Mouse (Mus musculus): ENCODE measurements around the gene Nr1h4. TPM values are rescaled to one million over a fixed set of nuclear protein-coding genes. Genes with fewer than 3 reads are reported as not detected.

Gene Nr1h4
- total and polyA plus RNA-seq, 2 experiments: 58.4 to 168 TPM

- Histone ChIP-seq H3K36me3 (ENCODE audit: control insufficient read depth, insufficient read depth, low read length) (0 out of 2 replicates have a peak, but pooled peaks cover 1% of the 10 kb centered on the region), H3K79me2 (ENCODE audit: control insufficient read depth, insufficient read depth, low read length) (no peaks in the 10 kb centered on the region), H3K4me1 (ENCODE audit: control insufficient read depth, insufficient read depth, low read length) (no peaks in the 10 kb centered on the region), H3K4me3 (ENCODE audit: insufficient read depth, low read depth, low read length) (no peak overlapping the region), H3K27me3 (ENCODE audit: control insufficient read depth, insufficient read depth, low read length) (no peaks in the 10 kb centered on the region), H3K27ac (replicated peaks; ENCODE audit: insufficient read depth, low read depth, low read length) (no peak overlapping the region), H3K9ac (ENCODE audit: low read depth, low read length) (no peak overlapping the region)
- DNase-seq (ENCODE audit: extremely low read depth, low read depth, low spot score): no peak
- 79% methylated on average over 6 of the region's 6 CpGs for WGBS
- TF ChIP-seq POLR2A (IDR thresholded peaks at IDR 0.05; ENCODE audit: extremely low read depth, insufficient read depth, low read length): no peak
- TF ChIP-seq CTCF (IDR thresholded peaks at IDR 0.05; ENCODE audit: low read depth, low read length): no peak
Measured at GRCm38 (mm10) chr10:89406733-89407484, 126.5 kb downstream of the Nr1h4 start.

DNA sequence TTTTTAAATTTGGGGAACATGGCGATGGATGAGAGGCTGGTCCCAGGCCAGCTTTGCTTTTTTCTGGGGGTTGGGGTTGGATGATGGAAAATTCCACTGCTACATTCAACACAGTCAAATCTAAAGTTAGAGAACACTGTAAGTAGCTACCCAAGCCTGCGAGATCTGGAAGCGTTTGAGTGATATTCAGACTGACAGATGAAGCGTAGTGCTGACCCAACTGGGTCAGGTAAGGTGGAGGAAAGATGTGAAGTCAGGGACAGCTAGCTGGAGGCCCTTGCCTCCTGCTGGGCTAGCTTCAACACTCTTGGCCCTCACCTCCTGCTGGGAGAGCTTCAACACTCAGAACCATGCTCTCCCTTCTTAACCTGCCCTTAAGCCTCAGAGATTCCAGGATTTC, 128.4 kb downstream of the Nr1h4 start:
- Histone ChIP-seq H3K4me3 (ENCODE audit: insufficient read depth, low read depth, low read length) (no peak overlapping the region), H3K36me3 (ENCODE audit: control insufficient read depth, insufficient read depth, low read length) (no peaks in the 10 kb centered on the region), H3K79me2 (ENCODE audit: control insufficient read depth, insufficient read depth, low read length) (no peaks in the 10 kb centered on the region), H3K27ac (replicated peaks; ENCODE audit: insufficient read depth, low read depth, low read length) (no peak overlapping the region), H3K27me3 (ENCODE audit: control insufficient read depth, insufficient read depth, low read length) (no peaks in the 10 kb centered on the region), H3K9ac (ENCODE audit: low read depth, low read length) (no peak overlapping the region), H3K4me1 (ENCODE audit: control insufficient read depth, insufficient read depth, low read length) (no peaks in the 10 kb centered on the region)
- TF ChIP-seq POLR2A (IDR thresholded peaks at IDR 0.05; ENCODE audit: extremely low read depth, insufficient read depth, low read length): no peak
- TF ChIP-seq CTCF (IDR thresholded peaks at IDR 0.05; ENCODE audit: low read depth, low read length): no peak
- DNase-seq (ENCODE audit: extremely low read depth, low read depth, low spot score): no peak
- WGBS: 89% methylated on average over 4 of the region's 4 CpGs

Other genes with a start within 250 kb of the Nr1h4 start
- 0.09 and 0.13 TPM in 2 replicates for gene Ano4, start 188.8 kb downstream of the Nr1h4 start, total RNA-seq (2014; rRNA removed)
- 0.07 TPM in 1 of 2 replicates, not detected in the other for gene Ano4, start 188.8 kb downstream of the Nr1h4 start, polyA plus RNA-seq (2012; rRNA removed)
- gene Gas2l3, start 89.6 kb downstream of the Nr1h4 start, total RNA-seq (2014; rRNA removed): 1.2 and 1.9 TPM in 2 replicates
- 0.29 and 0.38 TPM in 2 replicates for gene Gas2l3, start 89.6 kb downstream of the Nr1h4 start, polyA plus RNA-seq (2012; rRNA removed)
- gene Slc17a8, start 87.7 kb upstream of the Nr1h4 start, total RNA-seq (2014; rRNA removed): 2.9 and 3.3 TPM in 2 replicates
- 1.1 TPM in 2 replicates for gene Slc17a8, start 87.7 kb upstream of the Nr1h4 start, polyA plus RNA-seq (2012; rRNA removed)
- 18.4 and 20.1 TPM in 2 replicates for gene Scyl2, start 152.7 kb upstream of the Nr1h4 start, total RNA-seq (2014; rRNA removed)
- gene Scyl2, start 152.7 kb upstream of the Nr1h4 start, polyA plus RNA-seq (2012; rRNA removed): 10.8 and 11.3 TPM in 2 replicates
- gene Actr6, start 198.7 kb upstream of the Nr1h4 start, total RNA-seq (2014; rRNA removed): 14.2 and 19.6 TPM in 2 replicates
- gene Actr6, start 198.7 kb upstream of the Nr1h4 start, polyA plus RNA-seq (2012; rRNA removed): 1.4 and 1.8 TPM in 2 replicates
- 38.6 and 40.8 TPM in 2 replicates for gene Uhrf1bp1l, start 211.4 kb upstream of the Nr1h4 start, total RNA-seq (2014; rRNA removed)
- 16.0 and 16.5 TPM in 2 replicates for gene Uhrf1bp1l, start 211.4 kb upstream of the Nr1h4 start, polyA plus RNA-seq (2012; rRNA removed)